In the genomic region with DNA sequence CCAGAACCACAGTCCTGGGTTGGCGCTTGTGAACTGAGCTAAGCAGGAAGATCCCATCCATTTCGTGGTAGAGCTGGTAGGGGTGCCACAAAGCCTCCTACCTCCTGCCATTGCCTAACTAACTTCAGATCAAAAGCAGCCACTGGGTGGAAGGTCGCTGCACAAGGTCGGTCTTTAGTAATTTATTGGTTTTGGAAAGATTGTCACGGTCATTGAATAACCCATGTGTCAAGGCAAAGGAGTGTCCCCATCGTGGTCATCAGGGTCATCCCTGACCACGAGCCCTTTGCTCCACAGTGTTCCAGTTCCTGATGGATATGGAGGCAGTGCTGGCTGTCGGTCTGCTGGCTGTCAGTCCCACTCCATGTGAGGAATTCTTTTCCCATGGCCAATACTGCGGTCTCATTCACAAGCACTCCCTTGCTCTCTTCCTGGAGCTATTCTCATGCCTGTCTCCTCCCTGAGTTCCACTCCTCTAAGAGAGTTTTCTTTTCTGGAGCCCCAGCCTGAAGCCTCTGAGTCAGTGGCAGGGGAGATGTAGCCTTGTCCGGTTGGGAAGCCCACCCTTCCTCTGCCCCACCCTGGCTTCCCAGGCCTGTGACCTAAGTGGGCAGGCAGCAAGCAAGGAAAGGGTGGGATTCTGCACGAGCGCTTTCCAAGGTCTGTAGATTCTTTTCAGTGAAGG, we compare ENCODE assay signal across 14 mouse cellular contexts. TPM values are rescaled to one million over a fixed set of nuclear protein-coding genes. Genes with fewer than 3 reads are reported as not detected.
DNase-seq lines count a peak whose midpoint lies in the region; ATAC-seq and TF ChIP-seq lines count a peak whose summit lies in the region.
"Had no signal": no experiment of that assay in that cellular context is flagged by ENCODE, and none has a peak within 500 bp of the region (broad histone marks: within the 10 kb centered on the region; RNA-seq: fewer than 3 reads in every experiment).

No protein-coding gene starts in this region.

- no peak for TF ChIP-seq EP300 in stomach, postnatal 0 days (optimal IDR thresholded peaks at IDR 0.05)

- ATAC-seq in stomach, postnatal 0 days (ENCODE audit: low FRiP score, low TSS enrichment): no peak
- ATAC-seq: forebrain, embryonic 15.5 days had no signal

- no peaks in the 10 kb centered on the region for H3K27me3 ChIP-seq in stomach, postnatal 0 days (ENCODE audit: control insufficient read depth, insufficient read depth, low read length)
- H3K27me3 ChIP-seq: forebrain, embryonic 15.5 days; midbrain, embryonic 12.5 days; neural tube, embryonic 15.5 days had no signal

- no peaks in the 10 kb centered on the region for H3K9me3 ChIP-seq in stomach, postnatal 0 days (ENCODE audit: control insufficient read depth, low read length)
- H3K9me3 ChIP-seq: forebrain, embryonic 15.5 days; midbrain, embryonic 12.5 days; neural tube, embryonic 15.5 days had no signal

- no peak for TF ChIP-seq CTCF in lung, adult 2 months (IDR thresholded peaks at IDR 0.05; ENCODE audit: insufficient read depth, low read length)
- TF ChIP-seq CTCF in stomach, postnatal 0 days (IDR thresholded peaks at IDR 0.05; ENCODE audit: low read depth): no peak

- no peak overlapping the region for H3K9ac ChIP-seq in stomach, postnatal 0 days (ENCODE audit: low read length)
- H3K9ac ChIP-seq: forebrain, embryonic 15.5 days; midbrain, embryonic 12.5 days; neural tube, embryonic 15.5 days had no signal

- TF ChIP-seq POLR2A in lung, adult 2 months (IDR thresholded peaks at IDR 0.05; ENCODE audit: borderline replicate concordance, extremely low read depth, low read depth, low read length): no peak

- no peak overlapping the region for H3K4me3 ChIP-seq in lung, adult 2 months (replicated peaks; ENCODE audit: extremely low read depth, low read depth, low read length)
- H3K4me3 ChIP-seq in stomach, postnatal 0 days (ENCODE audit: low read depth, low read length): no peak overlapping the region
- H3K4me3 ChIP-seq: forebrain, embryonic 15.5 days; midbrain, embryonic 12.5 days; neural tube, embryonic 15.5 days had no signal

- peaks cover 19% of the 10 kb centered on the region for H3K4me1 ChIP-seq in lung, adult 2 months (ENCODE audit: control insufficient read depth, insufficient read depth, low read length)
- H3K4me1 ChIP-seq in stomach, postnatal 0 days (replicated peaks; ENCODE audit: control insufficient read depth, insufficient read depth): peaks cover 5% of the 10 kb centered on the region; the same call in 1 of the 2 replicates

- peak; percentile 91 to 96 for DNase-seq in adrenal gland, adult (ENCODE audit: inconsistent age in 2 of 2, low spot score in 1 of 2)
- no peak for DNase-seq in adrenal gland, postnatal 4 days (ENCODE audit: low spot score in 2 of 2)
- peak; percentile 33 to 49 for DNase-seq in lung, adult 18-20 months
- no peak for DNase-seq in lung, adult 2 months
- DNase-seq in kidney, postnatal 14 days: peak; percentile 63
- DNase-seq in stomach, postnatal 0 days (ENCODE audit: low spot score): no peak
- DNase-seq in spleen, postnatal 4 days (ENCODE audit: low spot score in 2 of 2): no peak
- no peak for DNase-seq in c-Kit-positive CD71-positive TER-119-positive erythroid progenitor cells, embryonic 14.5 days (ENCODE audit: low spot score)
- DNase-seq: cerebellum, adult 9-10 months; right cerebral cortex, postnatal 25 days; thymus, adult 18-20 months had no signal

- peak overlapping the region; percentile 70; the same call in 1 of the 2 replicates for H3K27ac ChIP-seq in stomach, postnatal 0 days (replicated peaks)
- H3K27ac ChIP-seq: forebrain, embryonic 15.5 days; midbrain, embryonic 12.5 days; neural tube, embryonic 15.5 days had no signal

- peaks cover 15% of the 10 kb centered on the region for H3K36me3 ChIP-seq in stomach, postnatal 0 days (ENCODE audit: control insufficient read depth, insufficient read depth, low read length)
- H3K36me3 ChIP-seq: forebrain, embryonic 15.5 days; neural tube, embryonic 15.5 days had no signal

- H3K4me2 ChIP-seq in stomach, postnatal 0 days (replicated peaks; ENCODE audit: low read depth): no peak overlapping the region
- H3K4me2 ChIP-seq: forebrain, embryonic 15.5 days; midbrain, embryonic 12.5 days; neural tube, embryonic 15.5 days had no signal

- WGBS in lung, adult 2 months: 49% methylated on average over 12 of the region's 12 CpGs
- 78% methylated on average over 12 of the region's 12 CpGs for WGBS in stomach, postnatal 0 days

RNA-seq across cellular contexts. Expression of a gene that starts 58.7 kb away (rescaled TPM):
- total RNA-seq in adrenal gland, postnatal 4 days (2021): 100 to 1,000 TPM; 231 to 252 TPM
- polyA plus RNA-seq in lung, adult 2 months (2012; rRNA removed): 170 and 187 TPM in 2 replicates
- 60.2 and 64.4 TPM in 2 replicates for polyA plus RNA-seq in stomach, postnatal 0 days (2015; fragmentation: Nextera tagmentation; extraction: Ambion mirVana)

Comparison
In these comparisons a context has a peak if more than half of its experiments do, and no peak if none do; other contexts are left out.
1. DNase-seq: peak in adrenal gland, adult (2 of 2), lung, adult 18-20 months (2 of 2) and kidney, postnatal 14 days (single experiment); none in adrenal gland, postnatal 4 days (0 of 2), lung, adult 2 months (single experiment), stomach, postnatal 0 days (single experiment), spleen, postnatal 4 days (0 of 2) and c-Kit-positive CD71-positive TER-119-positive erythroid progenitor cells, embryonic 14.5 days (single experiment).